Mouse (Mus musculus): ENCODE results near the gene Cir1.

DNA sequence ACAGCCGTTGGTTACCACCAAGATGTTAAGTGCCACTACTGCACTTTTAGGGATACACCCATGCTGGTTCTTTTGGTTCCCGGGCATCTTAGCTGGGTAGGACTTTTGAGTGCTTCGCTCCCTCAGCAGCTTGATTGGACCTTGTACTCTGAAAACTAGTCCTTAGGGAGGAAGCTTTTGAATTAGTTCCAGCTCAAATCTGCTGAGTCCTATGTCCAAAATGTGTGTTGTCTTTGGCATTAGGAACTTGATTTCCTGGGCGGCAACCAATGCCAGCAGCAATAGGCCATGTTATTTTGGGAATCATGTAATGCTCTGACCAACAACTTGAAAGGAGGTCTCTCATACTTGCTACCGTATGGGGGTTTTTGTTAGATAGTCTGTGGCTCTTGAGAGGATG is 13.4 kb upstream of the Cir1 start:
- TF ChIP-seq POLR2A (IDR thresholded peaks at IDR 0.05; ENCODE audit: control insufficient read depth, extremely low read depth, insufficient read depth, low read length, poor library complexity) (no peak), CTCF (IDR thresholded peaks at IDR 0.05; ENCODE audit: borderline replicate concordance, control insufficient read depth, extremely low read depth, insufficient read depth, low read length, poor library complexity) (no peak)

Measured in thymus, adult 2 months (tissue).